Mouse (Mus musculus) heart, embryonic 11.5 days (tissue): Measurements from ENCODE around the gene Gpd2. TPM values are rescaled to one million over a fixed set of nuclear protein-coding genes. Genes with fewer than 3 reads are reported as not detected.

Source experiments
- ATAC-seq: fragments of 200-750 bp; cut with Nextera tagmentation; replicated peaks from 2 replicates; pipeline ENCODE4 v1.8.0; 2017; ENCODE audit warnings: moderate library complexity; ENCODE audit not compliant: insufficient number of reproducible peaks, low FRiP score, low TSS enrichment
- H3K27ac ChIP-seq: fragments of 300-500 bp; sonication (generic); 2 replicates; pipeline ENCODE4 v1.5.1; 2014; ENCODE audit warnings: mild to moderate bottlenecking, low read depth, low read length
- H3K27me3 ChIP-seq: fragments of 300-500 bp; sonication (generic); 2 replicates; pipeline ENCODE4 v1.6.1; 2014; ENCODE audit warnings: mild to moderate bottlenecking, low read length, mixed read lengths; ENCODE audit not compliant: control insufficient read depth, insufficient read depth
- H3K36me3 ChIP-seq: fragments of 300-500 bp; sonication (generic); 2 replicates; pipeline ENCODE4 v1.6.1; 2014; ENCODE audit warnings: mild to moderate bottlenecking, low read length, moderate library complexity, mixed read lengths; ENCODE audit not compliant: control insufficient read depth, insufficient read depth
- H3K4me1 ChIP-seq: fragments of 300-500 bp; sonication (generic); 2 replicates; pipeline ENCODE4 v1.6.1; 2014; ENCODE audit warnings: low read length; ENCODE audit not compliant: control insufficient read depth, insufficient read depth
- H3K4me2 ChIP-seq: fragments of 300-500 bp; sonication (generic); 2 replicates; pipeline ENCODE4 v1.6.1; 2014; ENCODE audit warnings: mild to moderate bottlenecking, moderate library complexity
- H3K4me3 ChIP-seq: fragments of 300-500 bp; sonication (generic); 2 replicates; pipeline ENCODE4 v1.5.1; 2014; ENCODE audit warnings: low read depth, low read length
- H3K9ac ChIP-seq: fragments of 300-500 bp; sonication (generic); 2 replicates; pipeline ENCODE4 v1.6.1; 2014; ENCODE audit warnings: mild to moderate bottlenecking, low read depth, low read length, moderate library complexity
- H3K9me3 ChIP-seq: fragments of 300-500 bp; sonication (generic); replicated peaks from 2 replicates; pipeline ENCODE4 v1.6.1; 2016; ENCODE audit warnings: low read length; ENCODE audit not compliant: control insufficient read depth
- WGBS: fragments of 180-500 bp; shearing (Covaris S2); extraction: QIAGEN DNeasy Blood & Tissue Kit; methylation state at CpG from one replicate; pipeline ENCODE4 v1.1.7; 2014; ENCODE audit not compliant: insufficient replicate concordance; 5-methylcytosine and 5-hydroxymethylcytosine counted together
- polyA plus RNA-seq: library from polyadenylated mRNA; unstranded; fragments of >200 nt; fragmentation: Nextera tagmentation; extraction: Ambion mirVana; gene quantifications from 2 replicates; pipeline ENCODE4 v1.2.1, GENCODE M21; 2014

Gpd2 gene
- polyA plus RNA-seq, 1 experiment from 2014 or later = 17.3 TPM

GRCm38 (mm10) chr2:57297226-57297625 is 59.8 kb downstream of the Gpd2 start:
- 84% methylated on average over 4 of the region's 4 CpGs for WGBS

GRCm38 (mm10) chr2:57301539-57301938 is 64.1 kb downstream of the Gpd2 start:
- ATAC-seq = no peak; the same call in 1 of the 2 replicates
- H3K9me3 ChIP-seq = no peaks in the 10 kb centered on the region
- no peaks in the 10 kb centered on the region for H3K36me3 ChIP-seq
- no peak overlapping the region for H3K9ac ChIP-seq
- no peaks in the 10 kb centered on the region for H3K27me3 ChIP-seq
- no peak overlapping the region for H3K4me2 ChIP-seq
- peaks cover 6% of the 10 kb centered on the region; the same call in 1 of the 2 replicates for H3K4me1 ChIP-seq
- no peak overlapping the region for H3K4me3 ChIP-seq
- H3K27ac ChIP-seq = no peak overlapping the region
- WGBS = 31% methylated on average over 3 of the region's 3 CpGs

More at GRCm38 (mm10) chr2:57297226-57297625, 59.8 kb downstream of the Gpd2 start:
- Histone ChIP-seq H3K4me2 (no peak overlapping the region), H3K4me1 (peaks cover 6% of the 10 kb centered on the region; the same call in 1 of the 2 replicates), H3K4me3 (no peak overlapping the region), H3K27me3 (no peaks in the 10 kb centered on the region), H3K9me3 (no peaks in the 10 kb centered on the region), H3K36me3 (no peaks in the 10 kb centered on the region), H3K27ac (no peak overlapping the region), H3K9ac (no peak overlapping the region)
- ATAC-seq = no peak

- H3K4me3 ChIP-seq = no peak overlapping the region
- ATAC-seq = no peak
- no peak overlapping the region for H3K27ac ChIP-seq
- H3K4me1 ChIP-seq = peaks cover 6% of the 10 kb centered on the region; the same call in 1 of the 2 replicates
- H3K27me3 ChIP-seq = no peaks in the 10 kb centered on the region
- H3K9me3 ChIP-seq = no peaks in the 10 kb centered on the region
- no peaks in the 10 kb centered on the region for H3K36me3 ChIP-seq
- no peak overlapping the region for H3K9ac ChIP-seq
- no peak overlapping the region for H3K4me2 ChIP-seq
- 91% methylated on average over 4 of the region's 4 CpGs for WGBS
Measured at GRCm38 (mm10) chr2:57304212-57304611, 66.8 kb downstream of the Gpd2 start.

GRCm38 (mm10) chr2:57312268-57312797 is 74.9 kb downstream of the Gpd2 start:
- Histone ChIP-seq H3K36me3 (no peaks in the 10 kb centered on the region), H3K4me2 (no peak overlapping the region), H3K9ac (no peak overlapping the region), H3K4me3 (no peak overlapping the region), H3K27me3 (no peaks in the 10 kb centered on the region), H3K9me3 (no peaks in the 10 kb centered on the region), H3K27ac (no peak overlapping the region), H3K4me1 (no peaks in the 10 kb centered on the region)
- no peak for ATAC-seq
- 72% methylated on average over 7 of the region's 7 CpGs for WGBS

- Histone ChIP-seq H3K4me1 (no peaks in the 10 kb centered on the region), H3K27ac (no peak overlapping the region), H3K4me2 (no peak overlapping the region), H3K36me3 (no peaks in the 10 kb centered on the region), H3K27me3 (no peaks in the 10 kb centered on the region), H3K9me3 (no peaks in the 10 kb centered on the region), H3K9ac (no peak overlapping the region), H3K4me3 (no peak overlapping the region)
- ATAC-seq = no peak
- WGBS = 63% methylated on average over 2 of the region's 2 CpGs
Measured at GRCm38 (mm10) chr2:57316055-57316454, 78.6 kb downstream of the Gpd2 start.

- no peaks in the 10 kb centered on the region for H3K9me3 ChIP-seq
- 56% methylated on average over 3 of the region's 3 CpGs for WGBS
- H3K9ac ChIP-seq = no peak overlapping the region
- no peak overlapping the region for H3K27ac ChIP-seq
- no peak overlapping the region for H3K4me2 ChIP-seq
- no peaks in the 10 kb centered on the region for H3K27me3 ChIP-seq
- no peak overlapping the region for H3K4me3 ChIP-seq
- ATAC-seq = no peak
- H3K36me3 ChIP-seq = no peaks in the 10 kb centered on the region
- H3K4me1 ChIP-seq = no peaks in the 10 kb centered on the region
Measured at GRCm38 (mm10) chr2:57318336-57318735, 80.9 kb downstream of the Gpd2 start.

GRCm38 (mm10) chr2:57326091-57326490 is 88.7 kb downstream of the Gpd2 start:
- 91% methylated on average over 8 of the region's 8 CpGs for WGBS

GRCm38 (mm10) chr2:57329327-57329726 is 91.9 kb downstream of the Gpd2 start:
- Histone ChIP-seq H3K4me3 (no peak overlapping the region), H3K9ac (no peak overlapping the region), H3K9me3 (no peaks in the 10 kb centered on the region), H3K4me2 (0 out of 2 replicates have a peak overlapping the region, but pooled peaks have one; percentile 5), H3K36me3 (no peaks in the 10 kb centered on the region), H3K27me3 (no peaks in the 10 kb centered on the region), H3K4me1 (no peaks in the 10 kb centered on the region; the same call in 1 of the 2 replicates), H3K27ac (no peak overlapping the region)
- WGBS = 10% methylated on average over 7 of the region's 7 CpGs
- no peak for ATAC-seq

More at GRCm38 (mm10) chr2:57326091-57326490, 88.7 kb downstream of the Gpd2 start:
- Histone ChIP-seq H3K9ac (no peak overlapping the region), H3K27me3 (no peaks in the 10 kb centered on the region), H3K27ac (no peak overlapping the region), H3K36me3 (no peaks in the 10 kb centered on the region), H3K9me3 (no peaks in the 10 kb centered on the region), H3K4me3 (no peak overlapping the region), H3K4me2 (no peak overlapping the region), H3K4me1 (no peaks in the 10 kb centered on the region; the same call in 1 of the 2 replicates)
- no peak for ATAC-seq

- Histone ChIP-seq H3K27me3 (no peaks in the 10 kb centered on the region), H3K4me1 (no peaks in the 10 kb centered on the region; the same call in 1 of the 2 replicates), H3K27ac (no peak overlapping the region), H3K9ac (no peak overlapping the region), H3K4me3 (no peak overlapping the region), H3K9me3 (no peaks in the 10 kb centered on the region), H3K4me2 (no peak overlapping the region), H3K36me3 (no peaks in the 10 kb centered on the region)
- no peak for ATAC-seq
- WGBS = 58% methylated on average over 3 of the region's 3 CpGs
Measured at GRCm38 (mm10) chr2:57330812-57331211, 93.4 kb downstream of the Gpd2 start.
